Mouse (Mus musculus) retina, postnatal 7 days (tissue): ENCODE results near the gene Ccdc33.

Experiments used
- DNase-seq: peaks from one replicate; pipeline ENCODE4 v3.0.0-alpha.2; 2012; ENCODE audit warnings: low read depth, low spot score

Ccdc33 gene

DNA sequence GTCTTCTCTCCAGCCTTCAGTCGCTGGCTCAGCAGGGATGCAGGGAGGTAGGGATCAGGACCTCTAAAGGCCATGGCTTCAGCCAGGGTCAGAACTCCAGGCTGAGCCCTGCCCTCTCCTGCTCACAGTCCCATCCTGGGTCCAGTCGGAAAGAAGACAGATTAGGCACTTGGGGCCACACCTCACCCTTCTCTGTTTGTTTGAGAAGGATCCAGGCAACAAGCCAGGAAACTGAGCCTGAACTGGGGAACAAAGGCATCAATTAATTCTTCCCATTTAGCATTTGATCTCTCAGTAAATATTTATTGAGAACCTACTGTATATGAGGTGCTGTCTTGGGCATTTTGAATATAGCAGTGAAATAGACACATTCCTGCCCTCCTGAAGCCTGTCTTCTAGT is at the start of gene Ccdc33:
Gene Ccdc33, minus strand, starts transcription at position 153 of the 400 bp plus-strand sequence.
- DNase-seq: no peak

GRCm38 (mm10) chr9:58165779-58166178 is 47.2 kb upstream of the Ccdc33 start:
- DNase-seq: no peak

DNA sequence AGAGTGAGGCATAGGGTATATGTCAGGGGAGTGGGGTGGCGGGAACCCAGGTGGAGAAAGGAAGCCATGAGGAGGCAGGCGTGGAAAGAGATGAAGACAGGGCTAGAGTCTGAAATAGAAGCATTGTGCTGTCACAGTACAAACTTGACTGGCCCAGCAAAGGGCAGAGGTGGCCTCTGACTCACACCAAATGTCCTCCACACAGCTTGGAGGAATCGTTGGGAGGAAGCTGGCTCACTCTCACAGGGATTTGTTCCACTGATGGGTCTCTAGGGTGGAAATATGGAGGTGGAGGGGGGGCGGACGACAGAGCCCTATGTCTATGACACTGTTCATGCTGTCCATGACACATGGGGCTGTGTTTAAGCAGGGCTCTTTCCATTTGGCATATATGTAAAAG is 44.5 kb upstream of the Ccdc33 start:
- DNase-seq: no peak

DNA sequence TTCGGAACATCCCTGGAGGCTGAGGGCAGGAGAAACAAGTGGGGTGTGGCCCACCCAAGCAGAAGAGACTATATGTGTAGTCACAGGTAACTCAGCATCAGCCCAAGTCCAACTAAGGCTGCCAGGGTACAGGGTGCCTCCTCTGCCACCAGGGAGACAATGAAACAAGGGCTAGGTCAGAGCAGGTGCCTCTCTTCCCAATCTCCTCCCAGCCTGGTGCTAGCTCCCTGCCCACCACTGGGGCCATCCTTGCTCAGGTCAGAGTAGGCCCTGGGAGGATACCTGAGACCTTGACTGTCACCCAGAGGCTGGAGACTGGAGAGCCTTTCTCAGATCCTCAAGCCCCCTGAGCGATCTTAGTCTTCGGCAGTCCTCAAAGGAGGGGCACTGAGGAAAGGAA is 43.5 kb upstream of the Ccdc33 start:
- DNase-seq: no peak

DNA sequence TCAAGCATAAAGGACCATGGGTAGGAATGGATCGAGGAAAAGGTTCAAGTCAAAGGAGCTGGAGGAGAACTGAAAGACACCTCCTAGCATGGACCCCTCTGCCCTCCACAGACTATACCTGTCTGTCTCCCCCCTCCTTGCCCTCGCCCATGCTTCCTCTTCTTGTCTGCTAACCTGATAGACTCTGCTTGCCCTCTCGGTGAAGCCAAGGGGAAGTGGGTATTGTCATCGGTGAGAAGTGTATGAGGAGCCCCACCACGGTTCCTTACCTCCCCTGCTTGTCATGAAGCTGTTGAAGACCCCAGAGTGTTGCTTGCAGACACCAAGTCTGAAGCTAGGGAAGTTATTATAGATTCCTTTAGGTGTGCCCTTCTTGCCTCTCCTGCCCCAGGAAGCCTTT is 41.7 kb upstream of the Ccdc33 start:
- DNase-seq: no peak

DNA sequence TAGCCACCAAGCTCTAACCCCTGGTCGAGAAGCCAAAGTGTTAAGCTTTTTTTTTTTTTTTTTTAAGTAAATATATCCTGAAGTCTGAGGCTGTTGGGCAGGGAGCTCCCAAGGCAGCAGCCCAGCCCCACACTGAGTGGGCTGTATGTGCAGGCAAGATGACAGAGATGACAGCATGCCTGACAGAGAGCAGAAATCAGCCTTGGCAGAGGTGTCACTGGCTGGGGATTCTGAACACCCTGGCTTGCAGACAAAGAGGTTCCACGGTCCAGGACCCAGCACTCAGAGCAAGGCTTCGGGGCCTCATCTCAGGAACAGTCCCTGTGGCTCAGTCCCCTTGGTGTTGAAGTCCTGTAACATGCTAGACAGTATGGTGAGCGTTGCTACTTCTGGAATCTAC is 41.2 kb upstream of the Ccdc33 start:
- no peak for DNase-seq

GRCm38 (mm10) chr9:58158541-58159311 is 40.1 kb upstream of the Ccdc33 start:
- DNase-seq: no peak

DNA sequence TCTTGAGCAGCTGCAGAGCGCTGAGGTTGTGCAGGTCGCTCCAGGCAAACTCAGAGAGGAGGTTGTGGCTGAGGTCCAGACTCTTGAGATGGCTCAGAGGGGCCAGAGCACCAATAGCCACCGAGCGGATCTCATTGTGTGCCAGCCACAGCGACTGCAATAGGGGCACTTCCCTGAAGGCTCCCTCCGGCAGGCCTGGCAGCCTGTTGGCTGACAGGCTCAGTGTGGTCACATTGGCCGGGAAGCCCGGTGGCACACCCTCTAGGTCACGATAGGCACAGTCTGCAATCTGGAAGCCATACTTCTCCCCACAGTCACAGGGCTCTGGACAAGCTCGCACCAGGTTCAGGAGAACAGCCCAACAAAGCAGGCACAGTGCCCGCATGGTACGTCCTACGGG is 39.2 kb upstream of the Ccdc33 start:
- no peak for DNase-seq

DNA sequence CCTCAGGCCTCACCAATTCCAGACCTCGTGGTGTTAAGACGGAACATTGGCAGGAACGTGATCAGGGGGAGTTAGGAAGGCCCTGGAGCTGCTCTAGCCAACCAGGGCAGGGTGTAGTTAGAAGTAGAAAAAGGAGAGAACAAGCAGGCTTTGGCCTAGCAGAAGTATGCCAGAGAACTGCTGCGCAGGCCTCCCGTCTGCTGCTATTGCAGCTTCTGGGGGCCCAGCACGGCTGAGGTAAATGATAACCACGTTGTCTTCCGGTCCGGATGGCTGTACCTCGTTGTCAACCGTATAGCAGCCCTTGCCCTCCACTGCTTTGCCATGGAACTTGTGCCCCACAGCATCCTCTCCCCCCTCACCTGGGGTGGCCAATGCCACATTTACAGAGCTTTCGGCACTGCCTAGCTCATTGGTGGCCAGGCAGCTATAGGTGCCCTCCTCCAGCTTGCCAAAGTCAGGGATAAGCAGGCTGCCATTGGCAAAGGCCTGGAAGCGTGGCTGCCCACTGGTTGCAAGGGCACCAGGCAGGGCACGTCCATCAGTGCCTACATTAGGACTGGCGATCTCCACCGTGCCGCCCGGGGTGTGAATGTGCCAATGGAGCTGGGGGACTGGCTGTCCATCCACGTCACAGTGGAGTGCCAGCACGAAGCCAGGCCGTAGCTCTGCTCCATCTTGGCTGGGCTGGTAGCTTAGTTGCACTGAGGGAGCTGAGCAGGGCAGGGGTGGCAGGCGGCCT is 38.4 kb upstream of the Ccdc33 start:
- DNase-seq: no peak

DNA sequence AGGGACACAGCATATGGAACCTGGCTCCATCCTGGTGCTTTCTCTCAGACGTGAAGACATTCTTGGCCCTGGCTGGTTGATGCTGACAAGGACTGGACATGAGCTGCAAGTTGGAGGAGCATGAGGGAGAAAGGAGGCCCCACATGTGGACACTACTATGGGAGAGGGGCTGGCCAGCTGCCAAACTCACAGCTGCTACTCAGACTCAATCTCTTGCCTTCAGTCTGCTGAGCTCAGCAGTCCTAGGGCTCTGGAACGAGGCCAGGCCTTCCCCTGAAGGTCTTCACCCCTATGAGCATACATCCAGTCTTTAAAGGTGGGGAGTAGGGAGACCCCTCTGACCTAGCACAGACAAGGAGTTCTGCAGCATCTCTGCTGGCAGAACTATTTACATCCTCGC is 36.7 kb upstream of the Ccdc33 start:
- DNase-seq: no peak

DNA sequence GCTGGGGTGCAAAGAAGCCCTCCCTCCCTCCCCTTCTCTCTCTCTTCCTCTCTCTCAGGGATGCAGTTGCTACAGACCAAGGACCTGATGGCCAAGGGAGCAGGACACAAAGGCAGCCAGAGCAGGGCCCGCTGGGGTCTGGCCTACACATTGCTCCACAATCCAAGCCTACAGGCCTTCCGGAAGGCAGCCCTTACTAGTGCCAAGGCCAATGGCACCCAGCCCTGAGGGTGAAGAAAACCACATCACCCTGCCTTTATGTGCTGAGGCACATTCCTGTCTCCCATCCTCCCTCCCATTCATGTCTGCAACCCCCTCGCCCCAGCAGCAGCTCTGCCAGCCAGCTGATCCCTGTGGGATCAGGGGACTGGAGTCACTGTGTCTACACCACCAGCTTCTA is 34.5 kb upstream of the Ccdc33 start:
- no peak for DNase-seq

- no peak for DNase-seq
Observed at GRCm38 (mm10) chr9:58150733-58151361, 32.2 kb upstream of the Ccdc33 start.

DNA sequence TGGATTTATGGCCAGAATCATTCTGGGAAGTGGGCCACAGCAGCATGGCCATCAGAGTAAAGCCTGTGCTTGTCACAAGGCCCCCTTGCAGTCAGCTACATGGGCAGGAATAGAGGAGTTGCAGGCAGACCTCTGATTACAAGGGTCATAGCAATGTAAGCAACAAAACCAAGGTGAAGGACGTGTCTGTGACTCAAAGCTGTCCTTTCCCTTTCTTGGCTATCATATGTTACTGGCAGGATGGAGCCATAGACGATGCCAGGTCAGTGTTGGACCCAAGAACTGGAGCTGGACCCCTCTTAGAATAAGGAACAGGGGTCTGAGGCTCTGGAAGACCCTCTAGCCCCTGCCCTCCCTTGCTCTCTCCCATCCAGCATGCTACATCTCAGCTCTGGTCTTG is 30.2 kb upstream of the Ccdc33 start:
- no peak for DNase-seq

GRCm38 (mm10) chr9:58145417-58145816 is 26.8 kb upstream of the Ccdc33 start:
- DNase-seq: no peak

- DNase-seq: peak; percentile 66
Observed at GRCm38 (mm10) chr9:58144664-58145063, 26.0 kb upstream of the Ccdc33 start.

GRCm38 (mm10) chr9:58143419-58143818 is 24.8 kb upstream of the Ccdc33 start:
- no peak for DNase-seq

DNA sequence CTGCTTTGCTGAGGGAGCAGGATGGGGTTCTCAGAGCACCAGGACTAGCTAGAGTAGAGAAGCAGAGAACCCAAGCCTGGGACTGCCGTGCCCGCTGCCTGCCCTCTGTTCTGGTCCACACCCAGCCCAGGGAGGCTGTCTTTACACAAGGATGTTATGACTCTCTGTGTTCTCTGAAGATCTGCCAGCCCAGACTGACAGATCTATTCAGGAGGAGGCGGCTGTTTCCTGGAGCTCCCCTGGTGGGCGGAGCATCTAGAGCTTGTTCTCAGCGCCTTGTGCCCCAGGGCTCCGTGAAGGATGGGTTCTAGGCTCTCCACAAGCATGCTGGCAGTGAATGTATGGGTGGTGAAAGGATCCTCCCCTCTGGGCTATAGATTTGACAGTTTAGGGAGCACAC is 21.3 kb upstream of the Ccdc33 start:
- DNase-seq: no peak

DNA sequence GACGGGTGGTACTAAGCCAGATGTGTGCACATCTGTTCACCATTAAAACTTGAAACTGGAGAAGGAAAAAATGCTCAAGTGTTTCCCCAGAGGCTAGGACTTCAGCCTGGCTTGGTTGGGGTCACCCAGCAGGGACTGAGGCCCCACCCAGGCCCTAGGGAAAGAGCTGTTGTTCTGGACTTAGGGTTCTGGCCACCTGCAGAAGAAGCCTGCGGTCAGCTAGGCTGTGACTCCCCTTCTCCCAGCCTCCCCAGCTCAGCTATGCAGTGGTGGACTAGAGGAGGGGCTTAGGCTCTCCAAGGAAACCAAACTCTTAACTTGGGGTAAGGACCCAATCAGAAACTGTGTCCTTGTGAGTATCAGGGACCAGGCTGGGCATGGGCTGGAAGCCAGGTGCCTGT is 17.3 kb upstream of the Ccdc33 start:
- DNase-seq: no peak

DNA sequence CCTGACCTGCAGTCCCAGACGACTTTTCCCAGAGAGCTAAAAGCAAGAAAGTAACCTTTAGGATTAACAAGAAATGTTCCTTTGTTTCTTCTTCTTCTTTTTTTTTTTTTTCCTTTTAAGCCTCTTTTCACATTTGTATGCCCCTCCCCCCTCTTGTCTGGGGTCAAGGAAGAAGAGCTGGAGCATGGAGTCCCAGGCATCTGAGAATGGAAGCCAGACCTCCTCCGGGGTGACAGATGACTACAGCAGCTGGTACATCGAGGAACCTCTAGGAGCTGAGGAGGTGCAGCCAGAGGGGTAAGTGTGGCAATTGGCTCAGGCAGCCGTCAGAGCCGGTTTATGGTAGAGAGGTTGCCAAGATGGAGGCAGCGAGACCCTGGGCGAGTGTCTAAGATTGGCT is 16.3 kb upstream of the Ccdc33 start:
- no peak for DNase-seq

GRCm38 (mm10) chr9:58133893-58134884 is 15.6 kb upstream of the Ccdc33 start:
- DNase-seq: no peak

GRCm38 (mm10) chr9:58131735-58132134 is 13.1 kb upstream of the Ccdc33 start:
- no peak for DNase-seq

GRCm38 (mm10) chr9:58130909-58131308 is 12.3 kb upstream of the Ccdc33 start:
- DNase-seq: no peak
